Mouse (Mus musculus) forebrain, embryonic 14.5 days (tissue): ENCODE data around the gene Trpv3. TPM values are rescaled to one million over a fixed set of nuclear protein-coding genes. Genes with fewer than 3 reads are reported as not detected.
A peak's percentile ranks its signal among the peaks of the same experiment; 100 is the strongest.

Experiments used
- ATAC-seq: fragments of 200-750 bp; cut with Nextera tagmentation; 2 replicates; pipeline ENCODE4 v1.8.0; 2017; ENCODE audit warnings: mild to moderate bottlenecking, moderate library complexity
- DNase-seq: peaks from one replicate; pipeline ENCODE4 v3.0.0-alpha.2; 2015; ENCODE audit warnings: low spot score
- H3K27ac ChIP-seq: fragments of 300-500 bp; sonication (generic); 2 replicates; pipeline ENCODE4 v1.5.1; 2014; ENCODE audit warnings: low read depth, mild to moderate bottlenecking, control low read depth, low read length, moderate library complexity
- H3K27me3 ChIP-seq: fragments of 300-500 bp; sonication (generic); replicated peaks from 2 replicates; pipeline ENCODE4 v1.6.1; 2014; ENCODE audit warnings: low read length, control low read depth, mixed read lengths; ENCODE audit not compliant: control insufficient read depth, insufficient read depth
- H3K36me3 ChIP-seq: fragments of 300-500 bp; sonication (generic); 2 replicates; pipeline ENCODE4 v1.6.1; 2014; ENCODE audit warnings: low read length, control low read depth; ENCODE audit not compliant: control insufficient read depth, insufficient read depth
- H3K4me1 ChIP-seq: fragments of 300-500 bp; sonication (generic); 2 replicates; pipeline ENCODE4 v1.6.1; 2014; ENCODE audit warnings: antibody characterized with exemption, low read length, control low read depth; ENCODE audit not compliant: control insufficient read depth, insufficient read depth
- H3K4me2 ChIP-seq: fragments of 300-500 bp; sonication (generic); 2 replicates; pipeline ENCODE4 v1.6.1; 2014; ENCODE audit warnings: mild to moderate bottlenecking, control low read depth, low read length
- H3K4me3 ChIP-seq: fragments of 300-500 bp; sonication (generic); 2 replicates; pipeline ENCODE4 v1.5.1; 2014; ENCODE audit warnings: low read depth, low read length, control low read depth
- H3K9ac ChIP-seq: fragments of 300-500 bp; sonication (generic); 2 replicates; pipeline ENCODE4 v1.6.1; 2014; ENCODE audit warnings: mild to moderate bottlenecking, low read length, control low read depth, moderate library complexity
- H3K9me3 ChIP-seq: fragments of 300-500 bp; sonication (generic); replicated peaks from 2 replicates; pipeline ENCODE4 v1.6.1; 2016; ENCODE audit warnings: low read length, control low read depth, mixed read lengths; ENCODE audit not compliant: control insufficient read depth
- WGBS: fragments of 180-500 bp; shearing (Covaris S2); extraction: QIAGEN DNeasy Blood & Tissue Kit; methylation state at CpG from one replicate; pipeline ENCODE4 v1.1.7; 2014; 5-methylcytosine and 5-hydroxymethylcytosine counted together
- polyA plus RNA-seq: library from polyadenylated mRNA; unstranded; fragments of >200 nt; fragmentation: Nextera tagmentation; extraction: Ambion mirVana; gene quantifications from 2 replicates; pipeline ENCODE4 v1.2.1, GENCODE M21; 2014

The Trpv3 gene
- polyA plus RNA-seq, 1 experiment from 2014 or later = not detected

DNA sequence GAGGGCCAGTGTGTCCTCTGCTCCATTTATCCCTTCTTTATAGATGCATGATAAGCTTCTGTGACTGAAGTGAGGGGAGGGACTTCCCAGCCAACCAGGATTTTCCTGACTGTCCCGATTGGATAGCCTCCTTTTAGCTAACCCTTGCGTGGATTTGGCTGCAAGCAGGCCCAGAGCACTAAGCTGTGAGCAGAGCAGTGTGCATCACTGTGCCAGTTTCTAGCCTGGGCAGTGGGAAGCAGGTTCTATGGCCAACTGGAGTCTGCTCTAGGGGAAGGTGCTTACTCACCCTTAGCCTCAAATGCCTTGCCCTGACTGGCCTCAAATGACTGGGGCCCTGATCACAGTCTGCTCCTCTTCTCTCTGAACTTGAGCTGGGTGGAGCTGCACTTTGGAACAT, 7.6 kb downstream of the Trpv3 start:
- Histone ChIP-seq H3K9ac (no peak overlapping the region), H3K4me1 (no peaks in the 10 kb centered on the region), H3K4me3 (no peak overlapping the region), H3K27me3 (no peaks in the 10 kb centered on the region), H3K4me2 (no peak overlapping the region), H3K9me3 (no peaks in the 10 kb centered on the region), H3K27ac (no peak overlapping the region), H3K36me3 (no peaks in the 10 kb centered on the region)
- no peak for ATAC-seq
- no peak for DNase-seq
- WGBS = 33% methylated on average over 2 of the region's 2 CpGs

DNA sequence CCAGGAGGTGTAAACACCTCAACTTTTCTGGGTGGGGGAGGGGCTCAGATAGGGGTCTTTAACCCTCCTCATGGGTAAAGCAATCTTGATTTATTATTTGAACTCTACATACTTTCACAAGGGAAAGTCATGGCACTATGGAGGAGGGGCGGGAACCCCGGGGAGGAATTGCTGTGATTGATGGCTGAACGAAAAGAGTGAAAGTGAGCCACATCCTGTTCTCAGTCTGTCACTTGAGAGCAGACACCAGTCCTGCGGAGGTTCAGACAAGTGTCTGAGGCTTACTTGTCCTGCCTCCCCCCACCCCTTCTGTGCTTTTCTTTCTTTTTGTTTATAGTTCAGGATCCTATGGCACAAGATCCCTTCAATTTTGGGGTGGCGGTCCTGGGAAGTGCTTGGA, 13.5 kb downstream of the Trpv3 start:
- Histone ChIP-seq H3K4me2 (no peak overlapping the region), H3K27me3 (no peaks in the 10 kb centered on the region), H3K27ac (no peak overlapping the region), H3K4me1 (no peaks in the 10 kb centered on the region), H3K36me3 (no peaks in the 10 kb centered on the region), H3K9me3 (no peaks in the 10 kb centered on the region), H3K4me3 (no peak overlapping the region), H3K9ac (no peak overlapping the region)
- DNase-seq (no peak), ATAC-seq (no peak)
- WGBS = 77% methylated on average over 5 of the region's 5 CpGs

DNA sequence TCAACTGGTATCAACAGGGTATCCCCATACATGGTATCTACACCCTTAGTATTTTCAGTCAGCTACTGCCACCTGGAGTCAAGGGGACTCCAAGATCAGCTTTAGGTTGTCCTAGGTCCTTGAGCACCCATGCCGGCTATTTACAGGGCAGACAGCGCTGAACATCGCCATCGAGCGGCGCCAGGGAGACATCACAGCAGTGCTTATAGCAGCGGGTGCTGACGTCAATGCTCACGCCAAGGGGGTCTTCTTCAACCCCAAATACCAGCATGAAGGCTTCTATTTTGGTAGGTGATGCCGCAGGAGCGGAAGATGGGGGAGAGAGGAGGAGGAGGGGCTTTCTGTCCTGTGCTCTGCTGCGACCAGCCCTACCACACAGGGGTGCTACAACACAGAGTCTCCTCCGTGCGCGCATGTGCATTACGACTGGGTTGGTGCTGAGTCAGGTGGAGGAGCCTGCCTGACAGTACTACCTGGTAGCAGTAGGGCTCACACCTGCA, 14.4 kb downstream of the Trpv3 start:
- Histone ChIP-seq H3K36me3 (no peaks in the 10 kb centered on the region), H3K4me3 (peak overlapping the region; percentile 27), H3K27ac (no peak overlapping the region), H3K4me2 (peak overlapping the region; percentile 45), H3K9ac (peak overlapping the region; percentile 33; the same call in 1 of the 2 replicates), H3K9me3 (no peaks in the 10 kb centered on the region), H3K27me3 (no peaks in the 10 kb centered on the region), H3K4me1 (no peaks in the 10 kb centered on the region)
- WGBS = 4% methylated on average over 16 of the region's 16 CpGs
- ATAC-seq (peak; percentile 81), DNase-seq (peak; percentile 58)

DNA sequence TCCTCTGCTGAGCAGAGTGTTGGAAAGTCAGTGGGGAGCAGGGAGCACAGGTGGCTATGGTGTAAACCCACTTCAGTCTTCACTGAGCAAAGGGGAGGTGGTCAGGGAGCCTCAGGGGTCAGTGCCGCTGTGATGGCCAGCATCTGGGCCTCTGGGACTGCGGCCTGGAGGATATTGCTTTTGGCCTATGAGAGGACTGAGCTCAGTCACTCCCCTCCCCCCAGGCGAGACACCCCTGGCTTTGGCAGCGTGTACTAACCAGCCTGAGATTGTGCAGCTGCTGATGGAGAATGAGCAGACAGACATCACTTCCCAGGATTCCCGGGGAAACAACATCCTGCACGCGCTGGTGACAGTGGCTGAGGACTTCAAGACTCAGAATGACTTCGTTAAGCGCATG, 16.2 kb downstream of the Trpv3 start:
- H3K9ac ChIP-seq = no peak overlapping the region
- no peaks in the 10 kb centered on the region for H3K4me1 ChIP-seq
- ATAC-seq = no peak
- H3K27ac ChIP-seq = no peak overlapping the region
- WGBS = 81% methylated on average over 9 of the region's 9 CpGs
- no peak for DNase-seq
- H3K4me2 ChIP-seq = no peak overlapping the region
- H3K36me3 ChIP-seq = no peaks in the 10 kb centered on the region
- no peaks in the 10 kb centered on the region for H3K9me3 ChIP-seq
- no peak overlapping the region for H3K4me3 ChIP-seq
- no peaks in the 10 kb centered on the region for H3K27me3 ChIP-seq

DNA sequence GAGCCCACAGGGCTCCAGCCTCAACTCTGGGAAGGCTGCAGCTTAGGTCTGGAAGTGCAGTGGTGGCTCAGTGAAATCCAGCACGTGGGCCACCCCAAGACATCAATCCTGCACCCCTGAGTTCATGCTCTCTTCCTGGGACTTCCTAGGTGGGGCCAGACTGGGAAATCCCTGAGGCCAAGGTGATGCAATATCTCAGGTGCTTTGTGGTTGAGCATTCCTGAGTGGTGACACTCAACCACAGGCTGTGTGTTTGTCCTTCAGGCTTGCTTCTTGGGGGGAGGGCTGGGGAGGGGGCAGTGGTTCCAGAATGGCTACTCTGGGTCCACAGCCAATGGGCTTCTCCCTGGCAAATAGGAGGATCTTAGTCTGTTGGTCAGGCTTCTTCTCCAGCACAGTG, 16.7 kb downstream of the Trpv3 start:
- Histone ChIP-seq H3K4me1 (no peaks in the 10 kb centered on the region), H3K4me3 (no peak overlapping the region), H3K27me3 (no peaks in the 10 kb centered on the region), H3K27ac (no peak overlapping the region), H3K9ac (no peak overlapping the region), H3K4me2 (no peak overlapping the region), H3K9me3 (no peaks in the 10 kb centered on the region), H3K36me3 (no peaks in the 10 kb centered on the region)
- 46% methylated on average over 1 of the region's 1 CpGs for WGBS
- DNase-seq = no peak
- no peak for ATAC-seq

DNA sequence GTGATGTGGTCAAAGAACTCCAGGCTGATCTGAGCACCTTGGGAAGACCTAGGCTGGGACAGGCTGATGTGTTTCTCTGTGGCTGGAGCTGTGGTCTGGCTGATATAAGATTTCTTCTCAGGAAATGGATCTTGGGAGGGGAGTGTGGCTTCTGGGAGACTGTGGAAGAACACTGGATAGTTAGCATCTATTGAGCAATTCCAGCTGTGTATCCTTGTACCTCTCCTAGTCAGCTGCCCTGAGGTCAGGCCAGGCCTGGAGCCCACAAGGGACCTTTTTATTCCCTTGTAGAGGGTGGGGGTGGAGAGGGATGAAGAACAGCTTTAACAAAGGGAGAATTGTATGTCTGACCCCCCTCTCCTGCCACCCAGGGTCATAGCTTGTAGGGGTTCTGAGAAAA, 17.2 kb downstream of the Trpv3 start:
- H3K4me1 ChIP-seq = no peaks in the 10 kb centered on the region
- no peak overlapping the region for H3K4me3 ChIP-seq
- no peak for ATAC-seq
- H3K9ac ChIP-seq = no peak overlapping the region
- DNase-seq = no peak
- H3K9me3 ChIP-seq = no peaks in the 10 kb centered on the region
- H3K4me2 ChIP-seq = no peak overlapping the region
- H3K27me3 ChIP-seq = no peaks in the 10 kb centered on the region
- H3K36me3 ChIP-seq = no peaks in the 10 kb centered on the region
- H3K27ac ChIP-seq = no peak overlapping the region

DNA sequence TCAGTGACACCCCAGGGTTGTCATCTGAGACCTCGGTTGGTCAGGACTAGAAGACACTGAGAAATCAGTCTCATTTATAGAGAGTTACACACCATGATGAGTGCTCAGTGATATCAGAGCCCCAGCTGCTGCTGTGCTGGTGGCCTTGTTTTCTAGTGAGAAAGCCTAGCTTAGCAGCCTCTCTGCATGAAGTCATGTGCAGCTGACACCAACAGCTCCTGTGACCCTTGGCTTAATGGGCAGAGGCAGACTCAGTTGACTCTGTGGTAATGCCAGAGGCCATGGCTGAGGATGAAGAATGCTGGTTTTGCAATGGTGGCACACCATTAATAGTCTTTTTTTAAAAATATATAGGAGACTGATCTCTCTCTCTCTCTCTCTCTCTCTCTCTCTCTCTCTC, 22.4 kb downstream of the Trpv3 start:
- no peak for ATAC-seq
- Histone ChIP-seq H3K9me3 (no peaks in the 10 kb centered on the region), H3K4me3 (no peak overlapping the region), H3K27me3 (no peaks in the 10 kb centered on the region), H3K4me2 (no peak overlapping the region), H3K27ac (no peak overlapping the region), H3K36me3 (no peaks in the 10 kb centered on the region), H3K4me1 (no peaks in the 10 kb centered on the region), H3K9ac (no peak overlapping the region)
- 83% methylated on average over 1 of the region's 1 CpGs for WGBS
- no peak for DNase-seq

DNA sequence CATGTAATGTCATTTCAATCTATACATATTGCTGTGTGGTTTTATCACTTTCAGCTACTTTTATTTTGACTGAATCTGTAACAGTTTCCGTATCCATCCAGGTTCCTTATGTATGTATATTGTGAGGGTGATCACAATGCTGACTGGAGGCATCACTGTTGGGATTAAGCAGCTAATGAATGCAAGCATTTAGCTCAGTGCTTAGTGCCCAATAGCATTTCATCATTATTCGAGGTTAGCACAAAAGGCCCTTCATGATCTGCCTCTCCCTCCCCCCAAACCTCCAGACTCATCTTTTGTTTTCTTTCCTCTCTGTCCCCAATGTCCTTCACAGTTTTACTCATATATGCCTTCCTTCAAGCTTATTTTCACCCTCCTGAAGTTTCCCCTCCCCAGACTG, 35.9 kb downstream of the Trpv3 start:
- ATAC-seq = no peak
- WGBS = 12% methylated on average over 2 of the region's 2 CpGs

DNA sequence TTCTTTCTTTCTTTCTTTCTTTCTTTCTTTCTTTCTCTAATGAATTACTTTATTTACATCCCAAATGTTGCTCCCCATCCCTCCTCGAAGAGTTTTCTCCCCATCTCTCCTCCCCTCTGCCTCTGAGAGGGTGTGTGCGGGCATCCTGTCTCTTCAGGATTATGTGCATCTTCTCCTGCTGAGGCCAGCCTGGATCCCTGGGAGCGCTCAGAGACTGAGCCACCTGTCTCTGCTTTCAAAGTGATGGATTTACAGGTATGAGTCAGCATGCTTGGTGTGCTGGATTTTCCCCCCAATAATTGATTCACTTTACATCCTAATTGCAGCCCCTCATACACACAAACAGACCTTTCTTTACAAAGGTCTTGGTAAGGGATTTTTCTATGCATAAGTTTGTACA, 48.8 kb downstream of the Trpv3 start:
- H3K36me3 ChIP-seq = no peaks in the 10 kb centered on the region
- H3K9ac ChIP-seq = no peak overlapping the region
- no peak overlapping the region for H3K27ac ChIP-seq
- no peak for DNase-seq
- 47% methylated on average over 3 of the region's 3 CpGs for WGBS
- H3K27me3 ChIP-seq = no peaks in the 10 kb centered on the region
- H3K9me3 ChIP-seq = no peaks in the 10 kb centered on the region
- H3K4me1 ChIP-seq = no peaks in the 10 kb centered on the region
- H3K4me3 ChIP-seq = no peak overlapping the region
- no peak overlapping the region for H3K4me2 ChIP-seq
- ATAC-seq = no peak

More for the DNA sequence above, 35.9 kb downstream of the Trpv3 start:
- Histone ChIP-seq H3K4me2 (no peak overlapping the region), H3K9me3 (no peaks in the 10 kb centered on the region), H3K36me3 (no peaks in the 10 kb centered on the region), H3K9ac (no peak overlapping the region), H3K27ac (no peak overlapping the region), H3K4me1 (no peaks in the 10 kb centered on the region), H3K4me3 (no peak overlapping the region), H3K27me3 (no peaks in the 10 kb centered on the region)
- no peak for DNase-seq
